Mouse (Mus musculus) olfactory bulb, adult 2 months (tissue): ENCODE data around the gene Syn3.

Experiments
- CTCF ChIP-seq: fragments of 200-500 bp; IDR thresholded peaks from 2 replicates; pipeline ENCODE4 v1.5.1; 2012; ENCODE audit warnings: low read depth, mild to moderate bottlenecking, low read length, moderate library complexity; ENCODE audit not compliant: insufficient read depth
- POLR2A ChIP-seq: fragments of 200-500 bp; IDR thresholded peaks from 2 replicates; pipeline ENCODE4 v1.6.1; 2012; ENCODE audit warnings: mild to moderate bottlenecking, low read depth, low read length, moderate library complexity; ENCODE audit not compliant: insufficient read depth

- TF ChIP-seq CTCF (no peak), POLR2A (no peak)
Measured at GRCm38 (mm10) chr10:86298326-86298725, 200.4 kb downstream of the Syn3 start.
